Mouse (Mus musculus) brain, embryonic 14.5 days (tissue): ENCODE results near the gene Klhdc8a.

Experiments used
- CTCF ChIP-seq: fragments of 200-500 bp; IDR thresholded peaks from 2 replicates; pipeline ENCODE4 v1.5.1; 2012; ENCODE audit warnings: inconsistent platforms, mild to moderate bottlenecking, moderate library complexity, borderline replicate concordance; ENCODE audit not compliant: insufficient read depth, insufficient read length; ENCODE audit errors: extremely low read depth
- POLR2A ChIP-seq: fragments of 200-500 bp; IDR thresholded peaks from 2 replicates; pipeline ENCODE4 v1.6.1; 2012; ENCODE audit warnings: mild to moderate bottlenecking, inconsistent platforms, borderline replicate concordance; ENCODE audit not compliant: poor library complexity, insufficient read depth, insufficient read length, severe bottlenecking; ENCODE audit errors: extremely low read depth

- TF ChIP-seq CTCF (no peak), POLR2A (no peak)
Measured at GRCm38 (mm10) chr1:132316625-132316994, 18.2 kb downstream of the Klhdc8a start.
